Mouse (Mus musculus) leukemia stem cell, adult 10-12 weeks (primary cell): ENCODE data around the gene Itga10. TPM values are rescaled to one million over a fixed set of nuclear protein-coding genes. Genes with fewer than 3 reads are reported as not detected.

Experiments
- polyA plus RNA-seq: library from polyadenylated mRNA; stranded (reverse); fragments of >175 nt; gene quantifications from 2 replicates; pipeline ENCODE4 v1.2.3, GENCODE M21; 2012; ENCODE audit warnings: low replicate concordance

The Itga10 gene
- 0.03 and 0.09 TPM in 2 replicates for polyA plus RNA-seq

GRCm38 (mm10) chr3:96645018-96645649, at the start of gene Itga10:
Gene Itga10 (plus strand): TSS chr3:96645584.

DNA sequence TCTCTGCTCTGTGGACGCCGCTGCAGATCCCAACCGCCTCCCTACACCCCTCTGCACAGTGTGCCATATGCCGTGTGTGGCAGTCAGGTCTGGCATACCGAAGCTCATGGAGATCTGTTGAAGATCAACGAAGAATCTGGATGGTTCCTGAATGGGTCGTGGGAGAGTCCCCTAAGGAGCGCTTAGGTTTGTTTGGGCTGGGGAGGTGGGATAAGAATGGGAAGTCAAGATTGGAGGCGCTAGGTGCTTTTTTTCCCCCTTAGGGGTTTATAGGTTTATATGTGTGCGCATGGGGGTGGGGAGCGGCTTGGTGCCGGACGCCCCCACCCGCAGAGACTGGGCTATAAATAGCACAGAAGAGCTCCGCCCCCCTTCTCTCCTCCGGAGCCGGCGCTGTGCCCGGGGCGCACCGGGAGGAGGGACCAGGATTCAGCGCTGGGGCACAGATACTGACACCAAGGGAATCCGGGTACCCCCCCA, 49.1 kb upstream of the Itga10 start, which contains the start of gene Ankrd34a:
TSS of gene Ankrd34a (plus strand) at position 409 of the 480 bp plus-strand sequence.

GRCm38 (mm10) chr3:96600639-96601250, 44.6 kb upstream of the Itga10 start, which contains the start of gene Lix1l:
Gene Lix1l (plus strand): TSS chr3:96601149.

DNA sequence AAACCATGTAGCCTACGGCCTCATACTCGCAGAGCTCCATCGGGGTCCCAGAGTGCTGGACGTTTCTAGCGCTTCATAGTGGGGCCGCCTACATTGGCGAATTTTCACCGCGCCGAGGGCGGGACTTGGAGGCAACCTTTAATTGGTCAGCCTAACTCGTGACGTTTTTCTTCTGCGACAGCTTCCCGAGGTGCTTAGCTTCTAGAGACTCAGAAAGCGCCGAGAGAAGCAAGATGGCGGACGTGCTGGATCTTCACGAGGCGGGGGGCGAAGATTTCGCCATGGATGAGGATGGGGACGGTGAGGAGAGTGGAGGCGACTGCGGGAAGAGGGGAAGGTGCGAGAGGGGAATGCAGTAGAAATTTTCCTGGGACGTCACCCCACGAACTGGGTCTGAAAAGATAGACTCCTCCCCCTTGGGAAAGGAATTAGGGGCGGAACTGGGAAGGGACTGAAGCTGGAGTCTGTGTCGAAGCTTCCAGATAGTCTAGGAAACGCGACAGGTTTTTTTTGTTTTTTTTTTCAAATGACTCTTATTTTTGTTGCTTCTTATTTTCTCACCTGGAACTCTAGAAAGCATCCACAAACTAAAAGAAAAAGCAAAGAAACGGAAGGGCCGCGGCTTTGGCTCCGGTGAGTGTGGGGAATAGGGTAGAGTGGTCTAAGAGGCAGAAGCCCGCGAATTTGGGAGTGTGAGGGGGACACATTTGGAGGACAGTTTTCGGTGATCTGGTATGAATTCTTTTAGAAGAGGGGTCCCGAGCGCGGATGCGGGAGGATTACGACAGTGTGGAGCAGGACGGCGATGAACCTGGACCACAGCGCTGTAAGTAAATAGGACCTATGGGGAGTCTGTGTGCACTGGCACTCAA, 15.4 kb upstream of the Itga10 start, which contains the start of gene Rbm8a:
TSS of gene Rbm8a (plus strand) at position 205 of the 872 bp plus-strand sequence.

GRCm38 (mm10) chr3:96634928-96635879, 10.2 kb upstream of the Itga10 start, which contains the start of the genes Pex11b and Gm42957:
Gene Pex11b (plus strand): TSS chr3:96635376.
Gene Gm42957 (plus strand): TSS chr3:96635474.

DNA sequence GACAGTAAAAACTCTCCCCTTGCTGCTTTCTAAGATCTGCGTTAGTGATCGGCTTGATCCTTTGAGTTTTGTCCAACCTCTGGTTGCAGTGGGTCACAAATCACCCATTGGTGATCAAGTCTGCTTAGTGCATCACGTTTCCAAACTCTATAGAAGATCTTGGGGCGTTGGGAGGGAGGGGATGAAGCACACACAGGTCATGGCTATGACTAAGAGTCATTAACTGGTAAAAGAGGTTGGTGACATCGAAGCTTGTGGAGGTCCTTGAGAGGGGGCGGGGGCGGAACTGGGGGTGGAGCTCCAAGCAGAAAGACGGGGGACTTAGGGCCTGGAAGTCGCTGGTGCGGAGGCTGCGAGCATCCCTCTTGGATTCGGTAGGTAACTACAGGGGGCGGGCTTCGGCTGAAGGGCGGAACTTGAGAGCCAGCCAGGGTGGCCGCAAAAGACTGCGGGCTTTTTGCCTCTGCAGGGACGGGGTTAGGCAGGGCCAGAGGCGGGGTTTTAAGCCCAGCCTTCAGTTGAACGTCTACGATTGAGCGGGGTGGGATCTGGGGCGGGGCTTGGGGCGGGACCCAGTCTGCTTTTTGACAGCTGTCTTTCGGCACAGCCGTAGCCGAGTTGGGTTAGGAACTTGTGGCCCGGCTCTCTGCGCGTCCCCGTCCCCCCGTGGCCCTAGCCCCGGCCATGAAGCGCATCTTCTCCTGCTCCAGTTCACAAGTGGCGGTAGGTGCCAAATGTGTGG, 24.5 kb downstream of the Itga10 start, which contains the start of gene Ankrd35:
TSS of gene Ankrd35 (plus strand) at position 405 of the 742 bp plus-strand sequence.

GRCm38 (mm10) chr3:96696198-96696765, 50.9 kb downstream of the Itga10 start, which contains the start of gene Pias3:
Gene Pias3 (plus strand): TSS chr3:96696384.

GRCm38 (mm10) chr3:96707903-96708683, 62.7 kb downstream of the Itga10 start, which contains the start of gene Nudt17:
Gene Nudt17 (minus strand): TSS chr3:96708562.

Other genes with a start within 250 kb of the Itga10 start
- not detected in 2 replicates for gene BC107364, start 193.3 kb upstream of the Itga10 start, polyA plus RNA-seq
- gene Hfe2, start 120.4 kb upstream of the Itga10 start, polyA plus RNA-seq = 0.55 and 0.85 TPM in 2 replicates
- 2.1 and 8.1 TPM in 2 replicates for gene Txnip, start 87.6 kb upstream of the Itga10 start, polyA plus RNA-seq
- not detected in 2 replicates for gene Gm16253, start 68.6 kb upstream of the Itga10 start, polyA plus RNA-seq
- 9.2 and 13.8 TPM in 2 replicates for gene Polr3gl, start 51.4 kb upstream of the Itga10 start, polyA plus RNA-seq
- gene Ankrd34a, start 48.9 kb upstream of the Itga10 start, polyA plus RNA-seq = 0.19 and 0.30 TPM in 2 replicates
- 0.26 and 0.30 TPM in 2 replicates for gene Lix1l, start 44.4 kb upstream of the Itga10 start, polyA plus RNA-seq
- 13.0 and 66.3 TPM in 2 replicates for gene Rbm8a, start 15.7 kb upstream of the Itga10 start, polyA plus RNA-seq
- gene Pex11b, start 10.2 kb upstream of the Itga10 start, polyA plus RNA-seq = 2.5 and 5.2 TPM in 2 replicates
- 0.06 TPM in 1 of 2 replicates, not detected in the other for gene Gm42957, start 10.1 kb upstream of the Itga10 start, polyA plus RNA-seq
- 0.12 and 0.19 TPM in 2 replicates for gene Ankrd35, start 24.5 kb downstream of the Itga10 start, polyA plus RNA-seq
- 12.3 and 23.7 TPM in 2 replicates for gene Pias3, start 50.8 kb downstream of the Itga10 start, polyA plus RNA-seq
- 0.36 and 0.42 TPM in 2 replicates for gene Nudt17, start 63.0 kb downstream of the Itga10 start, polyA plus RNA-seq
- 3.9 and 4.2 TPM in 2 replicates for gene Polr3c, start 82.0 kb downstream of the Itga10 start, polyA plus RNA-seq
- 18.2 and 18.6 TPM in 2 replicates for gene Rnf115, start 82.1 kb downstream of the Itga10 start, polyA plus RNA-seq
- not detected in 2 replicates for gene Pdzk1, start 183.7 kb downstream of the Itga10 start, polyA plus RNA-seq
- 2.4 and 2.6 TPM in 2 replicates for gene Cd160, start 183.8 kb downstream of the Itga10 start, polyA plus RNA-seq